Mouse (Mus musculus) CD4-positive, CD25-positive, alpha-beta regulatory T cell, adult 2 months (primary cell): ENCODE measurements around the gene Srpk1.

Experiments
- DNase-seq: peaks from one replicate; pipeline ENCODE4 v3.0.0-alpha.2; 2012; ENCODE audit warnings: low read depth, low spot score

Srpk1 gene

GRCm38 (mm10) chr17:28615332-28615731 lies 7.2 kb downstream of the Srpk1 start:
- no peak for DNase-seq

DNA sequence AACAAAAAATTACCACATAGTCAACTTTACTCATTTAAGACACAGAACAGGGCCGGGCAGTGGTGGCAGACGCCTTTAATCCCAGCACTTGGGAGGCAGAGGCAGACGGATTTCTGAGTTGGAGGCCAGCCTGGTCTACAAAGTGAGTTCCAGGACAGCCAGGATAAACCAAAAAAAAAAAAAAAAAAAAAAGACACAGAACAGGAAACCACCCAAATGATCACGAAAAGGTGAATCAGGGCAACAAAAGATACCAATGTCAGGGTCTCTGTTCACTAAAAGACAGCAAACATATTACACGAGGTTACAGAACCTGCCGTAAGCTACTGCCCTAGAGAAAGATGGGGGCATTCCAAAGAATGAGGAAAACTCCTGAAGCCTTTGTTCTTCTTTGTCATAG lies 9.4 kb downstream of the Srpk1 start:
- DNase-seq = peak; percentile 31

GRCm38 (mm10) chr17:28612603-28613002 lies 9.9 kb downstream of the Srpk1 start:
- DNase-seq = peak; percentile 87

DNA sequence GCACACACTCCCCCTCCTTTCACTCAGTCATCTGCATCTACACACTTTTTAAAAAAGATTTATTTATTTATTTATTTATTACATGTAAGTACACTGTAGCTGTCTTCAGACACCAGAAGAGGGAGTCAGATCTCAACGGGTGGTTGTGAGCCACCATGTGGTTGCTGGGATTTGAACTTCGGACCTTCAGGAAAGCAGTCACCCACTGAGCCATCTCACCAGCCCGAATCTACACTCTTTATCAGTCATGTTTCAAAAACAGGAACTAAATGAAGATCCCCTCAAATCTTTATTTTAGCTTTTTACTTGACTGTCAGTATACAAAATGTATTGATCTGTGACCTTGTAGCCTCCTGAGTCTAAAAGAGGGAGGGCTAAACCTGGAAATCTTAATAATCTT lies 13.0 kb downstream of the Srpk1 start:
- peak; percentile 28 for DNase-seq

DNA sequence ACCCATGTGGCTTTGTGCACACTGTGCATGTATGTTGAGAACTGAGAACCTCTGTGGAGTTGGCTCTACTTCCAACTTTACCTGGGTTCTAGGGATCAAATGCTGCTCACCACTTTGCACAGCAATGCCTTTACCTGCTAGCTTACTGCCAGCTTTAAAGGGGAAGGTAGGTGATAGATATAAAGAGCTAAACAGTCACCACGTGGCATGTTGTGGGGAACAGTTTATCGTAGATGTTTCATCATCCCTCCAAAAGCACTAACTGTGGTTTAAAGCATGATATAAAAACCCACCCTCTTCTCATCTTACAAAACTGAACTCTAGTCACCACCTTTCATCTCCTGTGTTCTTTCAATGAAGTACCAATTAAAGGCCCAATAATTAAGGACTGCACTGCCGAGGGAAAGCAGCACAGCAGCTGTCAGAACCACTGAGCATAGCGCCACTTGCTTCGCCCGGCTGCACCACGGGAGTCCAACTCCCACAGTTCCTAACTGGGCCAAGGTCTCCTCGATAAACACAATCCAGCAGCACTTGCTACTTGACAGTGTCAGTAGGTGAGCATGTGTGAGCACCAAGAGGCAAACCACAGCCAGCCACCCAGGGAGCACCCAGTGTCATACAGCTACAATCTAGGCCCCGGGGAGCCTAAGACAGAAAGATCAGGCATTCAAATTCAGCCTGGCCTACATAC lies 20.8 kb downstream of the Srpk1 start:
- DNase-seq = no peak

GRCm38 (mm10) chr17:28600780-28601179 lies 21.7 kb downstream of the Srpk1 start:
- DNase-seq = peak; percentile 26

- no peak for DNase-seq
Measured at GRCm38 (mm10) chr17:28593965-28594364, 28.5 kb downstream of the Srpk1 start.

DNA sequence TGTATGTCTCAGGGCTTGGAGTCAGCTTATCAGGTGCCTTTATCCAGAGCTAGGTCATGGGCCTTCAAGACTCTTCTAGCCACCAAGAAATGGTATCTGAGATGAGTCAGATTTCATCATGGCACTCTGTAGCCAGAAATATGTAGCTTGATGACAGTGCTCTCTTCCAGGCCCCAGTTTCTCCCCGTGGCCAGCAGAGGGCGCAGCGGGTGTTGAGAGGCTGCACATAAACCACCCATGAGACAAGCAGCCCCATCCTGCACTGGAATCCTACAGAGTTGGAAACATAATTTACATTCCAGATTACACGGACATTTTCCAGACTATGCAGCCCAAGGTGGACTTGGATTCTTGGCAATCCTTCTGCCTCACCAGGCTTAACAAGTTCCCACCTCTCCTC lies 29.5 kb downstream of the Srpk1 start:
- DNase-seq = peak; percentile 89

DNA sequence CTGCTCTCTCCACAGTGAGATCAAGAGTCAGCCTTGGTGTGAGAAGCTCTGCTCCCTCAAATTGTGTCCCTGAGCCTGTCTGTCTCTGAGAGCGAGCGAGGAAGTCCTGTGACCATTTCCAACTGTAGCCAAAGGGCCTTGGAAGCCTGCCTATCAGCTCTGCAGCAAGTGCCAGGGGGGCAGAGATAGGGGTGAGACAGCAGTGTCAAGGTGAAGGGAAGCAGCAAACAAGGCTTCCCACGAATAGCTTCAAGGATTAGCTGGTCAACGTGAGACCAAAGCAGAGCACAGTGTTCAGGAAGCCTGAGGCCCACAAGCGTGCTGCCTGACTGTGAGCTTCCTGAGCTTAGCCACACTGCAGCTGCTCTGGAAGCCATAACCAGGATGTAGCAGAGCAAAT lies 31.0 kb downstream of the Srpk1 start:
- no peak for DNase-seq

- no peak for DNase-seq
Measured at GRCm38 (mm10) chr17:28590596-28590995, 31.9 kb downstream of the Srpk1 start.

DNA sequence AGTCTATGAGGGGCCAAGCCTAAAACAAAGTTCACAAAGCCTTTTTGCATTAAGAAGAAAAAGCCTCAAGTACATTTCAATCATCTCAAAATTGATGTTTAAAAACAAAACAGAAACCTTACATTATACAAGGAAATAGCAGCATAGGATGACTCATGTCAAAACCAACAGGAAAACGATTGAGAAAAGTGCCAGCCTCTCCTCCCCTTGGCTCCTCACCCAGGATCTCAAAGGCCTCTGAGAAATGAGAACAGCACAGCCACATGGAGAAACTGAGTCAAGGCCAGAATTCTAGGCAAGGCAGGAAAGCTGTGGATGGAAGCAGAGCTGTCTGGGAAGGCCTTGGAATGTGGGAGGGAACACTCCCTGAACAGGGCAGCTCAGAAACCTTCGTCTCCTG lies 33.9 kb downstream of the Srpk1 start:
- DNase-seq = no peak

DNA sequence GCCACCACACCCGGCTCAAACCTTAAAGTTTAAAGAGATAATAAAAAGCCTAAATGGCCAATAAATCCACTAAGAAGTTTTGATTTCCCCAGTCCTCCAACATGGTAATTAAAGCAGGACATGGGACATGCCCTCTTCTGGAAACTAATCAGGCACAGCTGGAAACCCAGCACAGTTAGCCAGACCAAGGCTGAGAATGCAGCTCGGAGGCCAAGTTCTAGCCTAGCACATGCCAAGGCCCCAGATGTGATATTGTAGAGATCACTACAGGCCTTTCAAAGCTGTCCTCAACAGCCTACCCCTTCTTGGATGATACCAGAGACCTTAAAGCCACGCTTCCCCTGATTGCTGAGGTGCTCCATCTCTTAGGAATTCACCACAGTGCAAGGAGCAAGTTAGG lies 36.0 kb downstream of the Srpk1 start:
- no peak for DNase-seq

GRCm38 (mm10) chr17:28581056-28581455 lies 41.5 kb downstream of the Srpk1 start:
- peak; percentile 39 for DNase-seq

DNA sequence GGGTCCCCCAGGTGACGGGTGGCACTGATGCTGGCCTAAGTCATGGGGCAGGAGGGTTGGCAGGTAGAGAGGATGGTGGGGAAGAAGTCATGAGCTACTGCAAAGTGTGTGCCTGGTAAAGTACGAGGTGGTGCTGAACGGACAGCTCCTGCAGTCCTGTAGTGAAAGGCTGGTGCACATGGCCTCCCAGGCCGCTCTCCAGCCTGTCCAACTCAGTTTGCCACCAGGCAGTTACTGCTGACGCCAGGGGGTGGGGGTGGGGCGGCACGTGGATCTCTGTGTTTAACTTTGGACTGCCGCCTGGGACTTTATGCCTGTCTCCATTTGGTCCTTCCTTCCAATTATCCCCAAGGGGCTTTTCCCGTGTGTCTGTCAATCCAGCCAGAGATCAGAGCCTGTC lies 42.1 kb downstream of the Srpk1 start:
- peak; percentile 66 for DNase-seq

DNA sequence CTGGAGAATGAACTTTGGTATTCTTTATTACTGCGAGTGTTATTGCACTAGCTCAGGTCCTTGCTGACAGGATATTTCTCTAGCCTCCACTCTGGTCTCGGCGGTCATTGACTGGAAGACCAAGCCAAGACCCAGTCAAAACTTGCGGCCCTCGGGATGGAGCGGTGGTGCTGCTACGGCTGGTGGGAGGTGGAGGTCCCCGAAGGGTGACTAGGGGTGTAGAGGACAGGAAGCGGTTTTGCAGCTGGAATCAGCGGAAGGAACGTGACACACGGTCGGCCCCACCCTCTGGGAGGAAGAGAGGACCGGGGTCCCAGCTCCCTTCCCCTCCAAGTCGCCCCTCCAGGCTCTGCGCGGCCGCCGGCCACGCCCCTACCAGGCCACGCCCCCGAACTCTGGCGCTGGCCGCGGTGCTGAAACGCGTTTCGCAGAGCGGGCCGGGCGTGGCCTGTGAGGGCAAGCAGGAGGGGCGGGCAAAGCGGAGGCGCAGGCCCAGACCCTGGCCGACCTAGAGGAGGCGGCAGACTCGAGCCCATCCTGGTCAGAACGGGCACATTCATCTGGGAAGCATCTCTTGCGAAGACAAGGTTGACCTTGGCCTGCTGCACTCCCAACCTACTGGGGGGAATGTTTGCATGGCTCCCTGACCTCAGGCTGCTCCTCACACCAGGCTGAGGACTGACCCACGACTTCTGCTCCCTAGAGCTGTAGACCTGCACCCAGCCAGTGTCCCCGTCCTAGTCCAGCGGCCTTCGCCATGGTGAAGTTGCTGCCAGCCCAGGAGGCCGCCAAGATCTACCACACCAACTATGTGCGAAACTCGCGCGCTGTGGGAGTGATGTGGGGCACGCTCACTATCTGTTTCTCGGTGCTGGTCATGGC lies 47.0 kb downstream of the Srpk1 start, which contains the start of gene Lhfpl5:
Gene Lhfpl5, plus strand, starts transcription at position 398 of the 882 bp plus-strand sequence.
- DNase-seq = peak; percentile 63

GRCm38 (mm10) chr17:28572941-28573340 lies 49.6 kb downstream of the Srpk1 start:
- DNase-seq = no peak

DNA sequence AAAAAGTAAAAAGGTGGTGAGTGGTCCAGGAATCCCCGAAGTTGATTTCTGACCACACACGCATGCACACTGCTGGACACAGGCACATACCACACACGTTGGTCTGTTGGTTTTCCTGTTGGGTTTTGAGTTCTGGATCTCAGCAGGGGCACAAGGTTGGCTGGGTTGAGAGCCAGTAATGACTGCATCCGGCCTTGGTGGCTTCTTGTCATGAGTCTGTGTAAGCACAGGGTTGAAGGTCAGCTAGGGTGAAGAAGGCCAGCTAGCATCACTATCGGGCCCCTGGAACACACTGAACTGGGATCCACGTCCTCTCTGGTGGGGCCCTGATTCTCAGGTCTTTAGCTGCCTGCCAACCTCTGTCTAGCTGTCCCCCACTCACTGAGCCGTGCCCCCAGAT lies 50.0 kb downstream of the Srpk1 start:
- DNase-seq = no peak

- no peak for DNase-seq
Measured at GRCm38 (mm10) chr17:28571868-28572267, 50.6 kb downstream of the Srpk1 start.

DNA sequence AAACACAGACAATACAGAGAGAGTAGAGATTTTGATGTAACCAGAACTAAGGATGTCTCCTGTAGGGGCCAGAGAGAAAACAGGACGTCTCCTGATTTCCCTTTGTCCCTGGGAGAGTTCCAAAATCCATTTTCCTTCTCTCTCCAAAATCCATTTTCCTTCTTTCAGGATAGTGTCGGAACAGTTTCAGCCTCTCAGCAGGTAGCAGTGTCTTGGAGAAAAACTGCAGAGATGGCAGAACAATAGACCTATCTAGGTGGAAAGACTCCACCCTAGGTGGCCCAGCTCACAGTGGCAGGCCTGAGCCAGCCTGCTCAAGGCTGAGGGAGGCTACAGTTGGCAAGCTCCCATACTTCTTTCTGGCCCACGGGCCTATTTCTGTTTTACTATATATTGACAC lies 55.0 kb downstream of the Srpk1 start:
- DNase-seq = no peak

DNA sequence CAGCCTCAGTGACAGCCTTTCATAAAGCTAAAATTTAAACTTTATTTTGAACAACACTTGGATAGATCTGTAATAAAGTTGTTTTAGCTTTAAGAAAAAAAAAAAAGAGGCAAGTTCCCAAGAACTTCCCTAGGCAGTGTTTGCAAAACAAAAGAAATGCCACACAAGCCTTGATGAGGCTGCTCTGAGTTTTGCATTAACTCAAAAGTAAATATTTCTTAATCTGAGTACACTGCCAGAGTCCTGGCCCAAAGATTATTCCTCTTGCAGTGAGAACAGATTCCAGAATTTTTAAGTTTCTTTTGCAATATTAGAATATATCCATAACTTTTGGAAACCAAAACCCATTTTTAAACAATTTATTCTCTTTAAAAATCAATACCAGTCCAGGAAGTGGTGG lies 57.3 kb downstream of the Srpk1 start:
- DNase-seq = no peak

DNA sequence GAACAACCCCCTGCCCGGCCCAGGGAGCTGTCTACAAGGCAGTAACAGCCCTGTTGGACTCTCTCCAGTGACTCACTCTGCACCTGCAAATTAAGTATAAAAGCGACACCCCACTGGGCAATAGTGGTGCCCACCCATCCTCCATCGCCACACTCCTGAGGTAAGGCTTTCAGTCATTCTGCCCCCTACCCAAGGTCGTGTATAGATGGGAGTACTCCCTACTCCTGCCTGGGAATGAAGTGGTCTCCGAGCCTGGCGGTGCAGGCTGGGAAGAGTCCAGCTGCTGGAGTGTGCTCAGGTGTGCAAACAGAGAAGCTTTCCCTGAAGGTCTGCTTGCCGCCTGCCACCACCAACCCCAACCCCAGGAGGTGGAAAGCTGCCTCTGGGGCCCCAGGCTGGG lies 60.9 kb downstream of the Srpk1 start:
- DNase-seq = no peak

- no peak for DNase-seq
Measured at GRCm38 (mm10) chr17:28560598-28560997, 61.9 kb downstream of the Srpk1 start, which contains the start of gene Clps. TSS of gene Clps (minus strand) at chr17:28560766.

GRCm38 (mm10) chr17:28557772-28558171 lies 64.7 kb downstream of the Srpk1 start:
- no peak for DNase-seq
